Mouse (Mus musculus) cortical plate, adult 2 months (tissue): ENCODE measurements around the gene Cacna1s. TPM values are rescaled to one million over a fixed set of nuclear protein-coding genes. Genes with fewer than 3 reads are reported as not detected.
A peak's percentile ranks its signal among the peaks of the same experiment; 100 is the strongest.

Source experiments
- H3K27ac ChIP-seq: fragments of 200-500 bp; 2 replicates; pipeline ENCODE4 v1.5.1; 2012; ENCODE audit warnings: low read length, control low read depth, inconsistent platforms; ENCODE audit not compliant: insufficient read depth
- H3K4me1 ChIP-seq: fragments of 200-500 bp; 2 replicates; pipeline ENCODE4 v1.6.1; 2011; ENCODE audit warnings: low read length; ENCODE audit not compliant: control insufficient read depth, insufficient read depth
- H3K4me3 ChIP-seq: fragments of 200-500 bp; 2 replicates; pipeline ENCODE4 v1.5.1; 2011; ENCODE audit warnings: mild to moderate bottlenecking, low read length, control low read depth; ENCODE audit not compliant: insufficient read depth
- CTCF ChIP-seq: fragments of 200-500 bp; IDR thresholded peaks from 2 replicates; pipeline ENCODE4 v1.5.1; 2011; ENCODE audit warnings: mild to moderate bottlenecking, control low read depth, low read length; ENCODE audit not compliant: insufficient read depth; ENCODE audit errors: extremely low read depth
- POLR2A ChIP-seq: fragments of 200-500 bp; IDR thresholded peaks from 2 replicates; pipeline ENCODE4 v1.6.1; 2011; ENCODE audit warnings: mild to moderate bottlenecking, low read length, control low read depth; ENCODE audit not compliant: insufficient read depth; ENCODE audit errors: extremely low read depth
- polyA plus RNA-seq: library from polyadenylated mRNA; depleted of rRNA; stranded (reverse); fragments of >200 nt; gene quantifications from 2 replicates; pipeline ENCODE4 v1.2.3, GENCODE M21; 2012

Gene Cacna1s
- polyA plus RNA-seq, 1 experiment: 0.98 TPM

DNA sequence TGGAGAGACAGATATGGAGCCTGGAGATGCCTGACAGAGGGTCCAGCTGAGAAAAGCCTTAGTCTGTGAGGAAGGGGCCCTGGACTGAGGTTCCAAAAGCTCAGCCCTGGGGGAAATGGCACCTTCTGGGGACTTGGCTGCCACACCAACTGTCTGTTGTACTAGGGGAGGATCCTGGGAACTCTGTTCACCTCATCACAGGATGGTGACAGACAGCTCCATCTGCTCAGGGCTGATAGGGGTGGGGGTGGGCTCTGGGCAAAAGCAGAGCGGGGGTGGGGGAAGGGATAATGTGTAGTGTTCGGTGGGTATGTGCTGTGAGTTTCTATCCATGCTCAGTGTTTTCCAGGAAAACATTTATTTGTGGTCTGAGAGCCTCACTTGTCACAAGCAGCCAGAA, 50.4 kb downstream of the Cacna1s start:
- TF ChIP-seq POLR2A (no peak), CTCF (no peak)
- Histone ChIP-seq H3K27ac (no peak overlapping the region), H3K4me1 (no peaks in the 10 kb centered on the region), H3K4me3 (no peak overlapping the region)

DNA sequence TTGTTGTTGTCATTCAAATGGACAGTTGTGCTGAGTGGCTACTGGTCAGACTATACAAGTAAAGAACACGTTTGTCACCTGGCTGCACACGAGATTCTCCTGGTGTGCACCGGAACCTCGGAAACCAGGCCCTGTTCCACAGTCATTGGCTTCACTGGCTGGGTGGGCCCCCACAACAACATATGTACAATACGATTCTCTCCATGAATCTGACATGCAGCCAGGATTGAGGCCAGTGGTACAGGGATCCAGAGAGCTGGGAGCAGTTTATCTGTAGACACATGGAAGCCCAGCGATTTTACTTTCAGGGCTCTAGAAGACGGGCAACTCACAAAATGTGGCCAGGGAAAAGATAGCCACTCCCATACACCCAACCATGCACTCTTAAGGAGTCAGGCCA, 51.1 kb downstream of the Cacna1s start:
- Histone ChIP-seq H3K4me3 (no peak overlapping the region), H3K27ac (no peak overlapping the region), H3K4me1 (no peaks in the 10 kb centered on the region)
- TF ChIP-seq POLR2A: no peak
- no peak for TF ChIP-seq CTCF

DNA sequence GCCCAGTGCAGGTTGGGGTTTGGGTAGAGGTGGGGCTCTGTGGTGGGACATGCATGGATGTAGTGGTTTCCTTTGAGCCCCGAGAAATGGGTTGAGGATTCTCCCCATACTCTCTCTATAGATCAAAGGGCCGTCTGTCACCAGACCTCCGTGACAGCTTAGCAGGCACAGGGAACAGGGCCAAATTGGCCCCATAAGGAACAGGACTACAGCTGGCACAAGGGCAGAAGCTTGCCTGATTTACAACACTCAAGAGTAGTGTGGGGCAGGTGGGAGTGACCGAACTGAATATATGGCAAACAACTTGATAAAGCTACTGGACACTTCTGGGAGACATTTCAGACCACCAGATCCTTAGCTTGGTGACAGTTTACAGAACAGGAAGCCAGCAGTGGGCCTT, 52.2 kb downstream of the Cacna1s start:
- Histone ChIP-seq H3K4me3 (no peak overlapping the region), H3K4me1 (peaks cover 2% of the 10 kb centered on the region; the same call in 1 of the 2 replicates), H3K27ac (no peak overlapping the region)
- TF ChIP-seq CTCF (no peak), POLR2A (no peak)

DNA sequence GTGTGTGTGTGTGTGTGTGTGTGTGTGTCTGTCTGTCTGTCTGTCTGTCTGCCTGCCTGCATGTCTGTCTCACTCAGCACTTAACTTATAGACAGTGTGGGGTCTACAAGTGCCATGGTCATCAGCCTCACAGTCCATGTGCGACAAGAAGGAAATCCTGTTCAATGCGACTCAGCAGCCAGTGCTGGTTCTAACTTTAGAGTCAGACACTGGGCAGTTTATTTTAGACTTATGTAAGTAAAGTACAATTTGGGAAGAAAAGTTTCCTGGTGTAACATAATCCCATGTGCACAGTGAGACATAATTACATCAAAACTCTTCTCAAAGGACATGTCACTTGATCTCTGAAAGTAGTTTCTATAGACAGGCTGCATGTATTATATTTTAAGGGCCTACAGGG, 56.9 kb downstream of the Cacna1s start:
- Histone ChIP-seq H3K4me3 (no peak overlapping the region), H3K4me1 (peaks cover 3% of the 10 kb centered on the region), H3K27ac (no peak overlapping the region)
- TF ChIP-seq POLR2A (no peak), CTCF (no peak)

DNA sequence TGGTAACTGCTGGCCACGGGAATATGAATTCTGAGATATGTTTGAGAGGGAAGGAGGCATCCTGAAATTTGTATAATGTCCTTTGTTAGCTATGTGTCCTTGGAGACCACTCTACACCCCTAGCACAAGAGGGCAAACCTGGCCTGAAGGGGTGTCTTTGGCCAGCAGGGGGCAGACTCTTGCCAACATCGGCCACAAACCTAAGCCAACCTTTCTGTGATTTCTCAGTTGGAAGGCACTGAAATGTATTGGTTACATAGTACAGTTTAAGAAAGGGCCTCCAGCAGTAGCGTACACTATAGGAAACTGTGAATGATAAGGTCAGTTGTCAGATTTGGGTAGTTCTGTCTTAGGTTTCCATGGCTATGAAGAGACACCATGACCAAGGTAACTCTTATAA, 63.6 kb downstream of the Cacna1s start:
- Histone ChIP-seq H3K4me1 (peaks cover 13% of the 10 kb centered on the region), H3K4me3 (no peak overlapping the region), H3K27ac (no peak overlapping the region)
- TF ChIP-seq POLR2A (no peak), CTCF (peak; percentile 72)

DNA sequence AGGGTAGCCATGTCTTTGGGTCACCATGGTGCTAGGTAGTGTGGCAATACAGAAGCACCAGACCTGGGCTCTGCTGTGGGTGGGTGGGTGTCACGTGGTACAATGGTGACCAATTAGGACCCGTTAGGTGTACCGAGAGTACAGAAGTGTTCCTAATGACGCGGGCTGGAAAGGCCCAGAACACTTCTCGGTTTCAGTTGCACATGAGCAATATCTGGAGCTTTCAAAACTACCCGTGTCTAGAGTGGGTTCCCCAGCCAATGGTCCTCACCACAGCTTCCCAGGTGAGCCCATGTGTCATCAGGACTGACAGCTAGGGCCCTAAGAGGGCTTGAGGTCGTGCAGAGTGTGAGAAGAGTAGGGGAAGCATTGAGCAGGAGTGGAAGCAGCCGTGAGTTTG, 64.5 kb downstream of the Cacna1s start:
- no peak overlapping the region for H3K27ac ChIP-seq
- TF ChIP-seq CTCF: no peak
- no peak for TF ChIP-seq POLR2A
- peaks cover 13% of the 10 kb centered on the region for H3K4me1 ChIP-seq
- no peak overlapping the region for H3K4me3 ChIP-seq

DNA sequence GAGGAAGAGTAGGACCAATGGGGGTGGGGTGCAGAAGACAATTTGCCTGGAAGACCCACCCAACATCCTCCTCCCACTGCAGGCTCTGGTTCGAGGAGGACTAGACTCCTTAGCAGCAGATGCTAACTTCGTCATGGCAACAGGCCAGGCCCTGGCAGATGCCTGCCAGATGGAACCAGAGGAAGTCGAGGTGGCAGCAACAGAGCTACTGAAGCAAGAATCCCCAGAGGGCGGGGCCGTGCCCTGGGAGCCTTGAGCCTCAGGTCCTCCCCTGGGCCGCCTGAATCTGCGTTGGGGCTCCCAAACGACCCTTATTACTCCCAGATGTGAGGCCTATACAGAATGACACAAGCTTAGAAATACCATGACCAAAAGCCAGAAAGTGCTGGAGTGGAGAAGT, 66.3 kb downstream of the Cacna1s start:
- TF ChIP-seq CTCF: no peak
- TF ChIP-seq POLR2A: no peak
- Histone ChIP-seq H3K27ac (no peak overlapping the region), H3K4me1 (peaks cover 13% of the 10 kb centered on the region), H3K4me3 (no peak overlapping the region)

DNA sequence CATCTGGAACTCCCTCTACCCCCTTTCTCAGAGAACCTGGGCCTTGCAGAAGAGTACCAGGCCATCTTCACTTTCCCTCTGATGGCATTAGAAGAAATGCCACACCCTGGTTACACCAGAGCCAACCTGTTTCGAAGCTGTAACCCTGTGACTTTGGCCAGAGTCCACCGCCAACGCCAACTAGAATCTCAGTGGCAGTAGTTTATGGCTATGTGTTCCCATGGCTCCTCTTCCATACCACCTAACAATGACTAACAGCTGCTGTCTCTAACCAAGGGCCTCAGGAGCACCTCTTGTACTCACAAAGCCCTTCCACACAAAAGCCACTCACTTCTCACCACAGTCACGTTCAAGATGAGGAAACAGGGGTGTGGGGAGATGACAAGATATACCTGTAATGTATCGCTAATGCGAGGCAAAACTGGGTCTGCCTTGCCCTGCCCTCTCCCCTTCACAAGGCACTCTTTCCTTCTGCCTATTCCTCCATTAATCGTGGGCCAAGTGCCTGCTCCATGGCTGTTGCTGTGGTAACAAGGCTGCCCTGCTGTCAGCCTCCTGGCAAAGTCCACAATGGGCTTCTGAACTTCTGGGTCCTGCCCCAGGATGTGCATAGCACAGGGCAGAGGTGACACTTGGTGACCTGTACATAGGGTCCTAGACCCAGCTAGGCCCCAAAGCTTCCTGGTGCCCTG, 67.2 kb downstream of the Cacna1s start:
- H3K4me1 ChIP-seq: peaks cover 11% of the 10 kb centered on the region
- TF ChIP-seq POLR2A (no peak), CTCF (no peak)
- no peak overlapping the region for H3K4me3 ChIP-seq
- no peak overlapping the region for H3K27ac ChIP-seq

DNA sequence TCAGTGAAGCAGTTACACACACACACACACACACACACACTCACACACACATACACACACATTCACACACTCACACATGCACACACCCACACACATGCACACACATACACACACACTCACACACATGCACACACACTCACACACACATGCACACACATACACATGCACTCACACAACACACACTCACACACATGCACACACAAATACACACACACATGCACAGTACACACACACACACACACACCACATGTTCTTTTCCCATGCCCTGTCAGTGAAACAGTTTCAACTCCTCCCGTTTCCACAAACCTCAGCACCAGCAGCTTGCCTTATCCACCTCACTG, 67.7 kb downstream of the Cacna1s start:
- no peak overlapping the region for H3K4me3 ChIP-seq
- no peak for TF ChIP-seq CTCF
- no peak for TF ChIP-seq POLR2A
- H3K4me1 ChIP-seq: peaks cover 11% of the 10 kb centered on the region
- H3K27ac ChIP-seq: no peak overlapping the region

DNA sequence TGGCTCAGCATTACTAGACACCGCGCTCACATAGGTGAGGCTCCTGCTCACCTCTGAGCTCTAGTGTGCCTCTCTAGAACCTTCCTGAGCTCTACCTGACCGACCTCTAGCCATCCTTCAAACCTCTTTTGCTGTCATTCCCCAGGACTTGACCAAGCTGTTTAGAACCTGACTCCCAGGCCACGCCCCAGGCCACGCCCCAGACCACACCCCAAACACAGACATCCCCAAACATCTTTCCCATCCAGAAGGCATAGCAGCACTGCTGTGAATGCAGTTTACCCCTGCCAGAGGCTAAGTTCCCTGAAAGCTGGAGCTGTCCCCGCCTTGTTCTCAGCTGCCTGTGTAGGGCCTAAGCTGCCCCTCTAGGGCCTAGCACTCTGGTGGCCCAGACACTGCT, 68.2 kb downstream of the Cacna1s start:
- Histone ChIP-seq H3K4me3 (no peak overlapping the region), H3K27ac (no peak overlapping the region), H3K4me1 (peaks cover 11% of the 10 kb centered on the region)
- TF ChIP-seq POLR2A: no peak
- TF ChIP-seq CTCF: no peak
